Mouse (Mus musculus) testis, adult 2 months (tissue): ENCODE measurements around the gene Ddx19b. TPM values are rescaled to one million over a fixed set of nuclear protein-coding genes. Genes with fewer than 3 reads are reported as not detected.
A peak's percentile ranks its signal among the peaks of the same experiment; 100 is the strongest.
"Not testable (repeated sequence)": the region's sequence is repeated elsewhere in the genome, so short reads cannot be mapped to it uniquely, and the experiment has no call there.

ENCODE experiments used
- H3K27ac ChIP-seq: fragments of 200-500 bp; 2 replicates; pipeline ENCODE4 v1.5.1; 2012; ENCODE audit warnings: low read depth, low read length; ENCODE audit not compliant: control insufficient read depth, insufficient read depth
- H3K27me3 ChIP-seq: fragments of 200-500 bp; 2 replicates; pipeline ENCODE4 v1.6.1; 2012; ENCODE audit warnings: mild to moderate bottlenecking, low read length, moderate library complexity; ENCODE audit not compliant: control insufficient read depth, insufficient read depth
- H3K36me3 ChIP-seq: fragments of 200-500 bp; 2 replicates; pipeline ENCODE4 v1.6.1; 2012; ENCODE audit warnings: mild to moderate bottlenecking, low read length; ENCODE audit not compliant: control insufficient read depth, insufficient read depth
- H3K4me1 ChIP-seq: fragments of 200-500 bp; 2 replicates; pipeline ENCODE4 v1.6.1; 2012; ENCODE audit warnings: low read length; ENCODE audit not compliant: control insufficient read depth, insufficient read depth
- H3K4me3 ChIP-seq: fragments of 200-500 bp; 2 replicates; pipeline ENCODE4 v1.5.1; 2012; ENCODE audit warnings: low read depth, mild to moderate bottlenecking, low read length, moderate library complexity, mixed read lengths; ENCODE audit not compliant: control insufficient read depth
- CTCF ChIP-seq: fragments of 200-500 bp; IDR thresholded peaks from 2 replicates; pipeline ENCODE4 v1.5.1; 2012; ENCODE audit warnings: low read depth, mild to moderate bottlenecking, inconsistent platforms, low read length, moderate library complexity; ENCODE audit not compliant: control insufficient read depth, insufficient read depth, insufficient replicate concordance
- POLR2A ChIP-seq: fragments of 200-500 bp; IDR thresholded peaks from 2 replicates; pipeline ENCODE4 v1.6.1; 2012; ENCODE audit warnings: low read depth, mild to moderate bottlenecking, inconsistent platforms, low read length, moderate library complexity; ENCODE audit not compliant: control insufficient read depth
- polyA plus RNA-seq: library from polyadenylated mRNA; depleted of rRNA; stranded (reverse); fragments of >200 nt; gene quantifications from 2 replicates; pipeline ENCODE4 v1.2.3, GENCODE M21; 2012

Ddx19b gene
- polyA plus RNA-seq, 1 experiment = 50.8 TPM

DNA sequence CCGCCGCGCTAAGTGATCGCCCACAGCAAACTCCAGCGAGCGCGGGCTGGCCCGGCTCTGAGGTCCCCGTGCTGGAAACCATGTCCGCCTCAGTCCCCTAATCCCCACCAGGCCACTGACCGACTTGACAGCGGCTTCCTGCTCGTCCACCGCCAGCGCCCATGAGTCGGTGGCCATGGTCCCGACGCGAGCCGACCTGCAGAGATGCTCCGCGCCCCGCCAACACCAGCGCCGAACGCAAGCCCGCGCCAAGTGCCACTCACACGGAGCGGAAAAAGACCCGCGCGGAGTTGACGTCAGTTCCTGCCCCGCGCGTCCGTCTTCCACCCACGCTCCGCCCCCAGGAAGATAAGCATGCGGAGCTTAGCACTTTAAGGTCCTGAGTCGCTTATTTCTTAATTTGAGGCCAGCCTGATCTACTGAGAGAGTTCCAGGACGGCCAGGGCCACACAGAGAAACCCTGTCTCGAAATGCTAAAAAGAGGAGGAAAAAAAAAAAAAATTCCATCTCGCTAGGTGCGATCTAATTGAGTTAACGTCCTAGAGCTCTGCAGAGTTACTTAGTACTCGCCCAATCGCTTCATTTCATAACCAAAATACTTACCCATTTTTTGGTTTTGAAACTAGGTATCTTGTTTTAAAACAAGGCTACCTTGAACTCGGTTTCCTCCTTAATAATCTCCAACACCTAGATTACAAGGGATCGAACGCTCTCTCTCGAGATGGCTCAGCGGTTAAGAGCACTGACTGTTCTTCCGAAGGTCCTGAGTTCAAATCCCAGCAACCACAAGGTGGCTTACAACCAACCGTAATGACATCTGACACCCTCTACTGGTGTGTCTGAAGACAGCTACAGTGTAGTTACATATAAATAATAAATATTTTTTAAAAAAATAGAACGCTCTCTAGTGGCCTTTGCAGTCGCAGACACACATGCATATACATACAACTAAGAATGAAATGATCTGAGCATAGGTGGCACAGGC lies 33.7 kb downstream of the Ddx19b start, which contains the start of gene Ddx19a:
Gene Ddx19a, minus strand, starts transcription at position 254 of the 985 bp plus-strand sequence.
- Histone ChIP-seq H3K27me3 (no peaks in the 10 kb centered on the region), H3K4me1 (peaks cover 5% of the 10 kb centered on the region), H3K4me3 (peak within 1 kb of the TSS; percentile 98), H3K36me3 (no peaks in the 10 kb centered on the region; the same call in 1 of the 2 replicates), H3K27ac (peak within 1 kb of the TSS; percentile 89)
- no peak for TF ChIP-seq CTCF
- TF ChIP-seq POLR2A = peak; percentile 73

DNA sequence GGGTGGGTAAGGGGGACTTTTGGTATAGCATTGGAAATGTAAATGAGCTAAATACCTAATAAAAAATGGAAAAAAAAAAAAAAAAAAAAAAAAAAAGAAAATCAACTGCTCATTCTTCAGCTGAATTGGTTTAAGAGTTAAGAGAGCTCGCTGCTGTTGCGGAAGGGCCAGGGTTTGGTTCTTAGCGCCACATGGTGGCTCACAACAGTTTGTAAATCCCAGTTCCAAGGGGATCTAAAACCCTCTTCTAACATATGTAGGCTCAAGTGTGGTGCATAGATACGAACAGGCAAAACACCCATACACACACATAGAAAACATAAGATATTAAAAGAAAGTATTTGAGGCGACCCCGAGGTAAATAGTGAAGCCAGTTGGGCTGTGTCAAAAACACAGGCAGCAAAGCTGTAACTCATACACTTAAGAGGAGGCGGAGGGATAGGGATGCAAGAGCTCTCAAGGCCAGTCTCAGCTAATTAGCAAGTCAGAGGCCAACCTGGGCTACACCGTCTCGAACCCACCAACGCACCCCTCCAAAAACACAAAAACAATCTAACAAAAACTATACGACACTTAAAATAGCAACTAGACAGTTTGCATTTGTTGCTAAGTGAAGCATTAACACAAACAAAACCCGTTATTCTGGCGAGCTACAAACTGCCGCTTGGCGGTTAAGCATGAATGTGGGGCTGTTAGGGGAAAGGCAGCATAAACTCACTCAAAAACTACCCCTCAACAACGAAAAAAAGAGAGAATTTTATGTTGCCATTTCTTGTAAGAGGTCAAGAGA lies 34.7 kb downstream of the Ddx19b start:
- H3K27ac ChIP-seq = no peak overlapping the region
- H3K27me3 ChIP-seq = no peaks in the 10 kb centered on the region
- no peaks in the 10 kb centered on the region; the same call in 1 of the 2 replicates for H3K36me3 ChIP-seq
- H3K4me1 ChIP-seq = peaks cover 5% of the 10 kb centered on the region
- no peak for TF ChIP-seq POLR2A
- TF ChIP-seq CTCF = no peak
- H3K4me3 ChIP-seq = peak overlapping the region; percentile 98

DNA sequence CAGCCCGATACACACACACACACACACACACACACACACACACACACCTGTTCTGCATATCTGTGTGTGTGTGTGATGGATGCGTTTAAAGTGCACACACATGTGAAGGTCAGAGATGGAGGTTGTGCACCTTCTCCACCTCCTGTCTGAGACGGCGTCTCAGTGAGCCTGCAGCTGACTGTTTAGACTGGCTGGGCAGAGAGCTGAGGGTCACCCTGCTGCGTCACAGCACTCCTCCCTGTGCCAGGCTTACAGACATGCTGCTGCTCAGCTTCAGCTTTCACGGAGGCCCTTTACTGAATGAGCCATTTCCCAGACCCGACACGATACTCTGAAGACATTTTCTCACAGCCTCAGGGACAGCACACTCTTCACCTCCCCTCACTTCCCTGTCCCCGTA lies 41.5 kb downstream of the Ddx19b start:
- TF ChIP-seq POLR2A = no peak
- TF ChIP-seq CTCF = no peak
- no peaks in the 10 kb centered on the region for H3K4me1 ChIP-seq
- H3K4me3 ChIP-seq = no peak overlapping the region
- H3K27me3 ChIP-seq = no peaks in the 10 kb centered on the region
- no peak overlapping the region for H3K27ac ChIP-seq
- H3K36me3 ChIP-seq = peaks cover 2% of the 10 kb centered on the region; the same call in 1 of the 2 replicates

DNA sequence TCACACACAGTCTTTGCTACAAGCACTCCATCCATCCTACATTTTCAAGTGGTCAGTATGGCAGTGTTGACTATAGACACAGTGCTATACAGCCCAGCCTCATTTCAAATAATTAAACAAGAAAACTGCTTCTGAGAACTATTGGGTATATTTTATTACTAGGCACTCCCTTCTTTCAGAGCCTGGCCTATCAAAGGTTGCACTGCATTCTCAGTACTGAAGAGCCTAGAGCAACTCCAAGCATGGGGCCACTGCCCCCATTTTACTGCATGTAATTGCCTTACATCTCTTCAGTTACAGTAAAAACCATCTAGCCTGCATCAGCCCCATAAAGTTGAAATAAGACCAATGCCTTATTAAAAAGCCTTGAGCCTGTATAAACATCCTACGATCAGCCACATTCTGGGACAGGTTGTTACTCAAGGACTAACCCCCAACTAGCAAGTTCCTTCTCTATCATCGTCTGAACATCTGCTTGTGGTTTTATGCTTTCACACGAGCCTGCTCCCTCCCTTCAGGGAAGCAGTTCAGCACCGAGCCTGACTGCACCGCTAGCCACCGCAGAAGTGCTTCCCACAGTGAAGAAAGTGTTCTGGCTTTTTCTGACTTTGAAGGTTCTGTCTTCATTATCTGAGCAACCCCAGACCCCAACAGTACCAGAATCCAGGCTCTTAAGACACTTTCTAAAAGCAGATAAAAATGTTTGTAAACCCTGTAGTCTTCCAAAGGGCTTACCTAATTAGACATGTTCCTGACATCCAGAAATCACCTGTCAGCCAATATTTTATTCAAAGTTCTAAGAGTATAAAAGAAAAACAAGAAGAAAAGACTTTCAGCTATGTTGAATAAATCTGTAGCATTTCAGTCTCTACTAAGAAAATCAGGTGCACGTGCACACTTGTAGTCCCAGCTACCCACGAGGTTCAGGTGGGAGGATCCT lies 43.5 kb downstream of the Ddx19b start:
- Histone ChIP-seq H3K36me3 (peaks cover 2% of the 10 kb centered on the region; the same call in 1 of the 2 replicates), H3K4me1 (no peaks in the 10 kb centered on the region), H3K27me3 (no peaks in the 10 kb centered on the region), H3K4me3 (no peak overlapping the region), H3K27ac (no peak overlapping the region)
- TF ChIP-seq POLR2A = no peak
- TF ChIP-seq CTCF = no peak

DNA sequence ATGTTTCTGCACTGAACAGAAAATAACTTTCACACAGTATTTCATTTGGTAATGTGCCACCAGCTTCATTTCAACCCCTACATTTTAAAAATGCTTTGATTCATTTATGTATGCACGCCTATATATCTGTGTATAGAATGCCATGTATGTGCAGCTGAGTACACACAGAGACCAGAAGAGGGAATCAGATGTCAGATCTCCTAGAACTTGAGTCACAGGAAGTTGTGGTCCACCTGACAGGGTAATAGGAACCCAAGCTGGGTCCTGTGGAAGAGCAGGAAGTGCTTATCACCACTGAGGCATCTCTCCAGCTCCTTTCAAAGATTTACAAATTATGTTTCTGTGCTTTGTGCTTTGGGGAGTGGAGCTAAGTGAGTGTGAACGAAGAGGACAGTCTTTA lies 50.2 kb downstream of the Ddx19b start:
- peaks cover 3% of the 10 kb centered on the region for H3K36me3 ChIP-seq

DNA sequence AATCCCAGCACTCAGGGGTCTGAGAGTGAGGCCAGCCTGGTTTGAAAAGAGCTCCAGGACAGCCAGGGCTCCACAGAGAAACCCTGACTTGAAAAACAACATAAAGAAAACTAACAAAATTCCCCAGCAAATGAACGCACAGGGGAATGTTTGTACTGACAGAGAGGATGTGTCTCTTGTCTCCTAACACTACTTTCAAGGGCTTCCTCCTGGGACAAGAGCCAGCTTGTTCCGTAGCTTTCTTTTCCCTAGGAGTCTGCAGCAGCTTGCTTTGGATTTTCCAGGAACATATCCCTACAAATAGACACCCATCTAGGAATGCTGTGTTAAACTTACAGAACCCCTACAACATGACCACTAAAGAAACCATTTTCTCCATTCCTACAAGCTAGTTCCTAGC lies 53.6 kb downstream of the Ddx19b start:
- not testable (repeated sequence) for H3K27me3 ChIP-seq, H3K36me3 ChIP-seq, H3K4me1 ChIP-seq, H3K27ac ChIP-seq, H3K4me3 ChIP-seq

More for the DNA sequence above, 50.2 kb downstream of the Ddx19b start:
- Histone ChIP-seq H3K27ac (no peak overlapping the region), H3K4me1 (no peaks in the 10 kb centered on the region), H3K4me3 (no peak overlapping the region), H3K27me3 (no peaks in the 10 kb centered on the region)
- TF ChIP-seq POLR2A (no peak), CTCF (no peak)

DNA sequence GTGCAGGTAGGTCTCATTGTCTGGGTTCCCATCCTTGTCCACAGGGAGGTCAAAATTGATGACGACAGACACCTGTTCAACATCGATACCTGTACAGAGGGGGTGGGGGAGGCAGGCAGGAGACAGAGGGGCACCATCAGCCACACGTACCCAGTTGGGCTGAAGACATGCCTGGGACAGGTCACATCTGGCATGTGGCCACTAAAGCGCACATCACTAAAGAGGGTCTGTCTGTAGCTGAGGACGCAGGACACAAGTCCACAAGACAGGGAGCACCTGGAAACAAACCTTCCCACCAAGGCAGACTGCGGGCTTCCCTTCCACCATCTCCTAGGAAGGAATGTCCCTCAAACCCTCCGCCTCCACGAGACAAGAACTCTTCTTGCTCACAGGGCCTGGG lies 55.0 kb downstream of the Ddx19b start:
- not testable (repeated sequence) for H3K27ac ChIP-seq, H3K4me3 ChIP-seq, H3K4me1 ChIP-seq, H3K36me3 ChIP-seq, H3K27me3 ChIP-seq
